18 mouse cellular contexts compared by ENCODE assay signal in the genomic region with DNA sequence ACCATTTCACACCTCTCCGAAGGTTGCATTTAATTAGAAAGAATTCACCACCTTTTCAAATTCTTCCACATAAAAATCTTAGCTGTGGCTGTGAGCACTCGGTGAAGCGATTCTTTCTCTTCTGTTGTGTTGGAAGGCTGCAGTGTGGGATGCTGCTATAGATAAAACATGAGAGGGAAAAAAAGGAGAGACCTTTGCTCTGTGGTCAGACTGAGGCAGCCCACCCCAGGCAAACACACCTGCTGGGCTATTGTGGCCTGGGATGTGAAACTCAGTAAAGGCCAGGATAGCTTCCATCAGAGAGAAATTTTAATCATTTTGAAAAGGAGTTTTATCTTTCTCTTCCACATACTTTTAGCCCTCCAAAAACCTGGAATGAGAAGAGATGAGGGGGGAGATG.
"Had no signal": no experiment of that assay in that cellular context is flagged by ENCODE, and none has a peak within 500 bp of the region (broad histone marks: within the 10 kb centered on the region; RNA-seq: fewer than 3 reads in every experiment).

No protein-coding gene starts in this region.

- H3K27ac ChIP-seq: liver, embryonic 13.5 days; liver, embryonic 15.5 days; lung, embryonic 15.5 days; macrophage; neural tube, embryonic 12.5 days; stomach, embryonic 15.5 days; stomach, postnatal 0 days had no signal

- ATAC-seq: liver, postnatal 0 days; lung, postnatal 0 days had no signal

- H3K36me3 ChIP-seq: liver, embryonic 13.5 days; liver, embryonic 15.5 days; lung, embryonic 15.5 days; neural tube, embryonic 12.5 days; stomach, embryonic 15.5 days had no signal

- H3K9ac ChIP-seq: liver, embryonic 13.5 days; liver, embryonic 15.5 days; liver, postnatal 0 days; lung, embryonic 15.5 days; neural tube, embryonic 12.5 days; stomach, embryonic 15.5 days had no signal

- H3K4me3 ChIP-seq: liver, embryonic 13.5 days; liver, embryonic 15.5 days; lung, embryonic 15.5 days; megakaryocyte, embryonic 14.5 days; neural tube, embryonic 12.5 days; stomach, embryonic 15.5 days had no signal

- H3K9me3 ChIP-seq: liver, embryonic 13.5 days; liver, embryonic 15.5 days; lung, embryonic 15.5 days; megakaryocyte, embryonic 14.5 days; neural tube, embryonic 12.5 days; stomach, embryonic 15.5 days had no signal

- H3K4me1 ChIP-seq: liver, embryonic 13.5 days; liver, embryonic 15.5 days; lung, embryonic 15.5 days; megakaryocyte, embryonic 14.5 days; neural tube, embryonic 12.5 days; stomach, embryonic 15.5 days had no signal

- H3K4me2 ChIP-seq: liver, embryonic 13.5 days; liver, embryonic 15.5 days; lung, embryonic 15.5 days; neural tube, embryonic 12.5 days; stomach, embryonic 15.5 days had no signal

- DNase-seq: liver, embryonic 13.5 days; liver, postnatal 0 days; lung, adult 2 months; lung, postnatal 14 days; lung, postnatal 36 days; midbrain, embryonic 14.5 days; right cerebral cortex, postnatal 14 days; thymus, adult 2 months; thymus, postnatal 25 days; thymus, postnatal 4 days had no signal

- H3K27me3 ChIP-seq: liver, embryonic 13.5 days; liver, embryonic 15.5 days; lung, embryonic 15.5 days; megakaryocyte, embryonic 14.5 days; neural tube, embryonic 12.5 days; stomach, embryonic 15.5 days had no signal
